Mouse (Mus musculus): ENCODE measurements around the gene Zfp706. TPM values are rescaled to one million over a fixed set of nuclear protein-coding genes. Genes with fewer than 3 reads are reported as not detected.

The Zfp706 gene
- polyA plus RNA-seq, 1 experiment = 184 TPM

DNA sequence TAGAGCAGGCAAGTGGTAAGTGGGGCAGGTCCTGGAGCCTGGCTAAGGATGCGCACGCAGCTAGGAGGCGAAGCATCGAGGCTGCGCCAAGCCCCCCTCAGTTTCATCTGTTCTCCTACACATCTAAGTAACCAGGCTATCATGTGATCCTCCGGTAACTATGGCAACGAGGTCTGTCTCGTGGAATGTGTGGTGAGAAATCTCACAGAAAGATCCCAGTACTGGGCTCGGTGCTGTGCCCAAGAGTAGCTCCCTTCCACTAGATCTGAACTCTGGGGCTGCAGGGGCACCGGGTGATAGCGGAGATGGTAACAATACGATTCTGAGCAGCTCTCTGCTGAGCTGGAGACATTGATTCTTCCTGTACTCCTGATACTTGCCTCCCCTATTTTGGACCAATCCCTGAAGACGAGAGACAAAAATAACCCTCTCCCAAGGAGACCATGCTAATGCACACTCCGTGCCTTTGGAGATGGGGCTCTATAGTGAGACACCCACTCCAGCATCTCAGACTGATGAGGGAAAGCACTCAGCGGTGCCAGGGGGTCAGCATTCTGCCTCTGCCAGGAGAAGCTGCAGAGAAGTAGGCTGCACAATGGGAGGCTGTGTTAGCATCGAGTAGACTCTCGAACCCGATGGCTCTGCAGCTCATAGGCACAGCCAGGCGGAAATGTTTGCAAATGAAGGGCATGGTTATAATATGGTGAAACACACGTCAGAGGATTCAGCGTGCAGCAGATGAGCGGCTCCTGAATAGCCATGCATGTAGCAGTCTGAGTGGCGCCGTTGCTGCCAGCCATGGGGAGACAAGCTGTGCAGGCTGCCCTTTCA lies 40.0 kb downstream of the Zfp706 start:
- TF ChIP-seq MAX (IDR thresholded peaks at IDR 0.05) (no peak), USF1 (IDR thresholded peaks at IDR 0.05; ENCODE audit: low read depth) (peak; percentile 63)
- Histone ChIP-seq H3K79me2 (ENCODE audit: control insufficient read depth, insufficient read depth) (no peaks in the 10 kb centered on the region), H3K4me3 (ENCODE audit: insufficient read depth, poor library complexity, severe bottlenecking) (no peak overlapping the region), H3K36me3 (ENCODE audit: control insufficient read depth, insufficient read depth) (no peaks in the 10 kb centered on the region), H3K79me3 (ENCODE audit: low read depth) (no peaks in the 10 kb centered on the region), H3ac (ENCODE audit: control insufficient read depth, insufficient read length, low read depth) (no peak overlapping the region), H3K27me3 (ENCODE audit: control insufficient read depth, insufficient read depth, insufficient read length) (no peaks in the 10 kb centered on the region)

DNA sequence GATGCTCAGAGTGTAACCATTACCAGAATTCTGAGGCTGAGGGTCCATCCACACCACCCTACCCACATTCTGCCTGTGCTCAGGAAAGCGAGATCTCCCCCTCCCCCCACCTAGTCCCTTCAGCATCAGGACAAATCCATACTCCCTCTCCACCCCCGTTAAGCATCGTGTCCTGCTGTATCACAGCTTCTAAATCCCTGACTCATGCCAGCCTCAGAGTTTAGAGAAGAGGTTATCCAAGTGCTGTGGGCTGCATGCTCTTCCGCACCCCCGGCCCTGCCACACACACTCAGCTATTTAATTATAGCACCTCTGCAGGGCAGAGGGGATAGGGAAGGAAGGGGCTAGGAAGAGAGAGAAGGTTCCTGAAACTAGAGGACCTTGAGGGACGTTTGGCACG lies 40.6 kb downstream of the Zfp706 start:
- H3K4me3 ChIP-seq (ENCODE audit: insufficient read depth, poor library complexity, severe bottlenecking) = no peak overlapping the region
- no peaks in the 10 kb centered on the region for H3K79me3 ChIP-seq (ENCODE audit: low read depth)
- TF ChIP-seq MYOG (IDR thresholded peaks at IDR 0.05; ENCODE audit: control insufficient read depth, extremely low read depth, insufficient read length) (no peak), CEBPB (IDR thresholded peaks at IDR 0.05; ENCODE audit: low read depth) (no peak), FOSL1 (IDR thresholded peaks at IDR 0.05; ENCODE audit: insufficient read depth, low read length, poor library complexity, severe bottlenecking) (no peak), MYOD1 (IDR thresholded peaks at IDR 0.05; ENCODE audit: control insufficient read depth, insufficient read length, low read depth) (no peak), CTCF (IDR thresholded peaks at IDR 0.05; ENCODE audit: control insufficient read depth, insufficient read depth, insufficient read length) (no peak), MAX (IDR thresholded peaks at IDR 0.05) (no peak), USF1 (IDR thresholded peaks at IDR 0.05; ENCODE audit: low read depth) (no peak)
- H3K27me3 ChIP-seq (ENCODE audit: control insufficient read depth, insufficient read depth, insufficient read length) = no peaks in the 10 kb centered on the region
- no peaks in the 10 kb centered on the region for H3K79me2 ChIP-seq (ENCODE audit: control insufficient read depth, insufficient read depth)
- no peaks in the 10 kb centered on the region for H3K36me3 ChIP-seq (ENCODE audit: control insufficient read depth, insufficient read depth)
- H3ac ChIP-seq (ENCODE audit: control insufficient read depth, insufficient read length, low read depth) = no peak overlapping the region

GRCm38 (mm10) chr15:36966466-36966865 lies 41.1 kb downstream of the Zfp706 start:
- H3K4me3 ChIP-seq (ENCODE audit: insufficient read depth, poor library complexity, severe bottlenecking) = no peak overlapping the region
- no peaks in the 10 kb centered on the region for H3K36me3 ChIP-seq (ENCODE audit: control insufficient read depth, insufficient read depth)
- H3K79me3 ChIP-seq (ENCODE audit: low read depth) = no peaks in the 10 kb centered on the region
- no peak overlapping the region for H3ac ChIP-seq (ENCODE audit: control insufficient read depth, insufficient read length, low read depth)
- H3K27me3 ChIP-seq (ENCODE audit: control insufficient read depth, insufficient read depth, insufficient read length) = no peaks in the 10 kb centered on the region
- no peak for TF ChIP-seq CTCF (IDR thresholded peaks at IDR 0.05; ENCODE audit: control insufficient read depth, insufficient read depth, insufficient read length)
- TF ChIP-seq MAX (IDR thresholded peaks at IDR 0.05) = no peak
- TF ChIP-seq MYOG (IDR thresholded peaks at IDR 0.05; ENCODE audit: control insufficient read depth, extremely low read depth, insufficient read length) = no peak
- no peak for TF ChIP-seq FOSL1 (IDR thresholded peaks at IDR 0.05; ENCODE audit: insufficient read depth, low read length, poor library complexity, severe bottlenecking)
- no peak for TF ChIP-seq USF1 (IDR thresholded peaks at IDR 0.05; ENCODE audit: low read depth)
- TF ChIP-seq CEBPB (IDR thresholded peaks at IDR 0.05; ENCODE audit: low read depth) = no peak
- no peak for TF ChIP-seq MYOD1 (IDR thresholded peaks at IDR 0.05; ENCODE audit: control insufficient read depth, insufficient read length, low read depth)
- no peaks in the 10 kb centered on the region for H3K79me2 ChIP-seq (ENCODE audit: control insufficient read depth, insufficient read depth)

DNA sequence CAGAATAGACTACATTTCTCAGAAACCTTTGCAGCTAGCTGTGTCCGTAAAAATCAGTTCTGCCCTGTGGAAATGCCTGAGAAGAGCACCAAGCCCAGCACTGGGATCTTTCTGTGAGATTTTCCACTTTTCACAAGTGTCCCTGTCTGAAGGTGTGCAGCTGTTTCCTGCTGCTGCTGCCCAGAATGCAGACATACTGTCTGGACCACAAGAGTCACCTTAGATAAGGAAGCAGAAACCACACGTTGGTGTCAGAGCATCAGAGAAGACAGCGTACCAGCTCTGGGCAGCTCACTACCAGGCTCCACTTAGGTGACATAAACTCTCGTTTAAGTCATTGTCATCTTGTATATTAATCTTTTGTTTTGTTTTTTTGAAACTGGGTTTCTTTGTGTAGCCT lies 41.8 kb downstream of the Zfp706 start:
- Histone ChIP-seq H3ac (ENCODE audit: control insufficient read depth, insufficient read length, low read depth) (no peak overlapping the region), H3K36me3 (ENCODE audit: control insufficient read depth, insufficient read depth) (no peaks in the 10 kb centered on the region), H3K4me3 (ENCODE audit: insufficient read depth, poor library complexity, severe bottlenecking) (no peak overlapping the region), H3K79me3 (ENCODE audit: low read depth) (no peaks in the 10 kb centered on the region), H3K79me2 (ENCODE audit: control insufficient read depth, insufficient read depth) (no peaks in the 10 kb centered on the region), H3K27me3 (ENCODE audit: control insufficient read depth, insufficient read depth, insufficient read length) (no peaks in the 10 kb centered on the region)
- TF ChIP-seq MYOD1 (IDR thresholded peaks at IDR 0.05; ENCODE audit: control insufficient read depth, insufficient read length, low read depth) = no peak
- TF ChIP-seq FOSL1 (IDR thresholded peaks at IDR 0.05; ENCODE audit: insufficient read depth, low read length, poor library complexity, severe bottlenecking) = no peak
- no peak for TF ChIP-seq MAX (IDR thresholded peaks at IDR 0.05)
- no peak for TF ChIP-seq MYOG (IDR thresholded peaks at IDR 0.05; ENCODE audit: control insufficient read depth, extremely low read depth, insufficient read length)
- no peak for TF ChIP-seq CEBPB (IDR thresholded peaks at IDR 0.05; ENCODE audit: low read depth)
- no peak for TF ChIP-seq USF1 (IDR thresholded peaks at IDR 0.05; ENCODE audit: low read depth)
- no peak for TF ChIP-seq CTCF (IDR thresholded peaks at IDR 0.05; ENCODE audit: control insufficient read depth, insufficient read depth, insufficient read length)

GRCm38 (mm10) chr15:36962931-36963330 lies 44.6 kb downstream of the Zfp706 start:
- no peak for TF ChIP-seq MAX (IDR thresholded peaks at IDR 0.05)
- no peak for TF ChIP-seq MYOG (IDR thresholded peaks at IDR 0.05; ENCODE audit: control insufficient read depth, extremely low read depth, insufficient read length)
- no peak overlapping the region for H3K4me3 ChIP-seq (ENCODE audit: insufficient read depth, poor library complexity, severe bottlenecking)
- no peaks in the 10 kb centered on the region for H3K36me3 ChIP-seq (ENCODE audit: control insufficient read depth, insufficient read depth)
- no peaks in the 10 kb centered on the region for H3K79me2 ChIP-seq (ENCODE audit: control insufficient read depth, insufficient read depth)
- no peaks in the 10 kb centered on the region for H3K79me3 ChIP-seq (ENCODE audit: low read depth)
- H3ac ChIP-seq (ENCODE audit: control insufficient read depth, insufficient read length, low read depth) = no peak overlapping the region
- H3K27me3 ChIP-seq (ENCODE audit: control insufficient read depth, insufficient read depth, insufficient read length) = no peaks in the 10 kb centered on the region

DNA sequence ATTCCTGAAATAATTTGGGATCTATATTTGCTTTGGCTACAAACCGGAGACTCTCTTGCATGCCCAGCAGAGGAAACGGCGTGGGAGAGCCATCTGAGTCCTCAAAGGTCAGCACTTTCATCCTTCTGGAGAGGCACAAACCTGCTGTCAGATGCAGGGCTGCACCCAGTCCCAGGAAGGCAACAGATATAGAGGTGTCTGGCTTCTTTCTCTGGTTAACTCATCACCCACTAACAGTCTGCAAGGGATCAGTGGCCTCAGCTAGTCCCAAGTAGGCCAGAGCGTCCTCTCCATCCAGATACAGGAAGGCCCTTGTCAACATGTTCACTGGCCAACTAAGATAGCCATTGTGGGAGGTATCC lies 46.7 kb downstream of the Zfp706 start:
- Histone ChIP-seq H3K27me3 (ENCODE audit: control insufficient read depth, insufficient read depth, insufficient read length) (no peaks in the 10 kb centered on the region), H3K36me3 (ENCODE audit: control insufficient read depth, insufficient read depth) (no peaks in the 10 kb centered on the region), H3K79me2 (ENCODE audit: control insufficient read depth, insufficient read depth) (no peaks in the 10 kb centered on the region), H3K79me3 (ENCODE audit: low read depth) (no peaks in the 10 kb centered on the region), H3K4me3 (ENCODE audit: insufficient read depth, poor library complexity, severe bottlenecking) (no peak overlapping the region), H3ac (ENCODE audit: control insufficient read depth, insufficient read length, low read depth) (no peak overlapping the region)
- TF ChIP-seq USF1 (IDR thresholded peaks at IDR 0.05; ENCODE audit: low read depth) = no peak
- TF ChIP-seq FOSL1 (IDR thresholded peaks at IDR 0.05; ENCODE audit: insufficient read depth, low read length, poor library complexity, severe bottlenecking) = no peak
- TF ChIP-seq CTCF (IDR thresholded peaks at IDR 0.05; ENCODE audit: control insufficient read depth, insufficient read depth, insufficient read length) = no peak

Data from C2C12 (cell line).